Mouse (Mus musculus) inflammation-experienced regulatory T-cells, adult 16 weeks (primary cell): ENCODE results near the gene Wdr53. TPM values are rescaled to one million over a fixed set of nuclear protein-coding genes. Genes with fewer than 3 reads are reported as not detected.

Experiments used
- polyA plus RNA-seq: library from polyadenylated mRNA; unstranded; fragments of 100-300 nt; shearing (Covaris generic); gene quantifications from one replicate; pipeline ENCODE4 v1.2.1, GENCODE M21; 2017

The Wdr53 gene
- polyA plus RNA-seq = 22.0 TPM

DNA sequence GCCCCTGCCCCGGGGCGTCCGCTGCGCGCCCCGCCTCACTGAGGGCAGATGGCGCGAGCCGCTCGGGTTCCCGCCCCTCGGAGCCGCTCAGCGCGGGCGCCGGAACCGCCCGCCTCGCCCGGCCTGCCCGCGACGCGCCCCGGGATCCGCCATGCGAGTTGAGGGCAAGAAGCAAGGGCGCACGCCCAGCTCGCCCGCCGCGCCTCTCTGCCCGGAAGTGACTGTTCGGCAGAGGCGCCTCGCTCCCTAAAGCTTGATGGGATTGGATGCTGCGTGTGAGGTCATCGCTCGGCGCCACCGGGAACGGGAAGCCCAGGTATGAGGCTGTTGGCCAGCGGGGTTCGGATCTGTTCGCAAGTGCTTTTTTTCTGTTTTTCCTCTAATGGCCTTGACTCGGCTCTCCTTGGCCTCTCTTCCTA lies at the start of gene Wdr53, which contains the start of gene Fbxo45:
Gene Wdr53 (plus strand): TSS at position 276 of the 419 bp plus-strand sequence.
Gene Fbxo45 (minus strand): TSS at position 207 of the 419 bp plus-strand sequence.

GRCm38 (mm10) chr16:32271291-32271690 lies 24.3 kb downstream of the Wdr53 start, which contains the start of gene Smco1:
Smco1 (plus strand) TSS chr16:32271468.

DNA sequence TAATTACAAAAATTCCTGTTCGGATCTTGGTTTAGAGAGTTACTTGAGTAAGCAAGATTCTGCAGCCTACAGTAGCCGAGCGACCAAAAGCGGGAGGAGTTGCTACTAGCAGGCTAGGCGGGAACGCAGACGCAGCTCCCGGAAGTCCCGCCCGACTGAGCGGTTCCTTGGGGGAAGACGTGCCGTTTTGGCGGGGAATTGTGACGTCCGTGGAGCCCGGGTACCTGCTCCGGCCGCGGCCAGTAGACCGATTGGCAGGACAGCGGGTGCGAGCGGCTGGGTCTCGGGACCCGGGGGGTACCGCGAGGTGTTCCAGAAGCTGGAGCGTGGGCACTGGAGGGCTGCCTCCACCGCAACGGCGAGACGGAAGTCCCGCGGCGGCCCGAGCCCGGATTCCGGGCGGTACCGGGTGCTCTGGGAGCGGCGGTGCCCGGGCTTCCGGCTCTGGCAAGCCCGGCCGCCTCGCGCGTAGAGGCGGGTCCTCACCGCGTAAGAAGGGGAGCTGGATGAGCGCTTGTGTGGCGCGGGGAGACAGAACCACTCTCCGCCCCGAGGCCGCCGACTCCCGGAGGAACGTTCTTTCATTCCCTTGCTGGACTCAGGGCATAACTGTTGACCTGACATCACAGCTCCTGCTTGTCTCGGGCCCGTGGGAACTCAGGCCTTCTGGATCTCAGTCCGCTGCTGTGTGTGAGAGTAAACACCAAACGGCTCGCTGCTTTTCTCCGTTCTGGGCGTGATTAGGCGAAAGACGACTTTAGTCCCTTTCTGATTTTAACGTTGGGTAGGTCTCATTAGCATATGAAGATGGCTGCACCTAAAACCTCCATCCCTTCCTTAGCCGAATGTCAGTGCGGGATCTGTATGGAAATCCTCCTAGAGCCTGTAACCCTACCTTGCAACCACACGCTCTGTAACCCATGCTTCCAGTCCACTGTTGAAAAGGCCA lies 30.6 kb downstream of the Wdr53 start, which contains the start of gene Rnf168:
Gene Rnf168 (plus strand): TSS at position 152 of the 949 bp plus-strand sequence.

Other genes with a start within 250 kb of the Wdr53 start
- gene Senp5, start 243.9 kb upstream of the Wdr53 start, polyA plus RNA-seq = 21.5 TPM
- gene Pak2, start 167.9 kb upstream of the Wdr53 start, polyA plus RNA-seq = 89.5 TPM
- 149 TPM for gene Pigx, start 147.5 kb upstream of the Wdr53 start, polyA plus RNA-seq
- gene Cep19, start 147.4 kb upstream of the Wdr53 start, polyA plus RNA-seq = 45.3 TPM
- 97.3 TPM for gene Nrros, start 81.6 kb upstream of the Wdr53 start, polyA plus RNA-seq
- not detected for gene Bex6, start 67.4 kb upstream of the Wdr53 start, polyA plus RNA-seq
- gene Fbxo45, start 69 bp upstream of the Wdr53 start, polyA plus RNA-seq = 3.0 TPM
- not detected for gene Smco1, start 24.2 kb downstream of the Wdr53 start, polyA plus RNA-seq
- gene Rnf168, start 30.2 kb downstream of the Wdr53 start, polyA plus RNA-seq = 20.1 TPM
- 37.2 TPM for gene Ubxn7, start 85.0 kb downstream of the Wdr53 start, polyA plus RNA-seq
- gene Tm4sf19, start 153.3 kb downstream of the Wdr53 start, polyA plus RNA-seq = not detected
- 4.2 TPM for gene Tctex1d2, start 172.5 kb downstream of the Wdr53 start, polyA plus RNA-seq
- 17.4 TPM for gene Pcyt1a, start 183.7 kb downstream of the Wdr53 start, polyA plus RNA-seq
- not detected for gene Slc51a, start 240.7 kb downstream of the Wdr53 start, polyA plus RNA-seq
- gene Zdhhc19, start 249.0 kb downstream of the Wdr53 start, polyA plus RNA-seq = not detected